Mouse (Mus musculus) myocyte (in vitro differentiated cells): ENCODE results near the gene Id3.

Experiments used
- CEBPB ChIP-seq: IDR thresholded peaks from 2 replicates; pipeline ENCODE4 v1.6.1; 2011; ENCODE audit warnings: mild to moderate bottlenecking, moderate library complexity; ENCODE audit not compliant: poor library complexity, insufficient read depth, severe bottlenecking
- E2F4 ChIP-seq: IDR thresholded peaks from one replicate; pipeline ENCODE4 v1.6.1; 2011; ENCODE audit warnings: mild to moderate bottlenecking, control low read depth, moderate library complexity; ENCODE audit not compliant: insufficient read depth
- MAX ChIP-seq: IDR thresholded peaks from one replicate; pipeline ENCODE4 v1.6.1; 2011; ENCODE audit warnings: low read depth, mild to moderate bottlenecking, control low read depth
- MYOD1 ChIP-seq, 3 experiments: IDR thresholded peaks; one replicate each; pipeline ENCODE4 v1.6.1; 2011; ENCODE audit warnings: control low read depth in 2 of 3, low read depth in 2 of 3, mild to moderate bottlenecking in 2 of 3, moderate library complexity in 1 of 3; ENCODE audit not compliant: insufficient read length in 2 of 3, control insufficient read depth in 1 of 3
- MYOG ChIP-seq, 3 experiments: IDR thresholded peaks; one replicate each; pipeline ENCODE4 v1.6.1; 2011; ENCODE audit warnings: control low read depth in 2 of 3, low read depth in 2 of 3, mild to moderate bottlenecking in 2 of 3; ENCODE audit not compliant: insufficient read length in 2 of 3, control insufficient read depth in 1 of 3, insufficient read depth in 1 of 3
- POLR2A ChIP-seq: IDR thresholded peaks from one replicate; pipeline ENCODE4 v1.6.1; 2011; ENCODE audit warnings: low read depth, mild to moderate bottlenecking, control low read depth, moderate library complexity; ENCODE audit not compliant: insufficient read length
- POLR2AphosphoS2 ChIP-seq: IDR thresholded peaks from one replicate; pipeline ENCODE4 v1.6.1; 2011; ENCODE audit warnings: low read depth, control low read depth; ENCODE audit not compliant: insufficient read length
- REST ChIP-seq: IDR thresholded peaks from one replicate; pipeline ENCODE4 v1.6.1; 2011; ENCODE audit warnings: mild to moderate bottlenecking, control low read depth, moderate library complexity; ENCODE audit not compliant: insufficient read depth, insufficient read length
- SRF ChIP-seq: IDR thresholded peaks from one replicate; pipeline ENCODE4 v1.6.1; 2011; ENCODE audit warnings: low read depth; ENCODE audit not compliant: control insufficient read depth, insufficient read length
- TCF12 ChIP-seq: IDR thresholded peaks from one replicate; pipeline ENCODE4 v1.6.1; 2011; ENCODE audit warnings: mild to moderate bottlenecking, control low read depth; ENCODE audit not compliant: poor library complexity, insufficient read depth, severe bottlenecking
- TCF3 ChIP-seq: IDR thresholded peaks from one replicate; pipeline ENCODE4 v1.6.1; 2011; ENCODE audit warnings: low read depth, control low read depth; ENCODE audit not compliant: insufficient read length
- USF1 ChIP-seq: IDR thresholded peaks from one replicate; pipeline ENCODE4 v1.6.1; 2011; ENCODE audit warnings: low read depth, mild to moderate bottlenecking, control low read depth, moderate library complexity

- no peak for TF ChIP-seq POLR2A
- TF ChIP-seq MYOG (IDR thresholded peaks at IDR 0.05; ENCODE audit: control insufficient read depth in 1 of 3, insufficient read depth in 1 of 3, insufficient read length in 2 of 3, low read depth in 2 of 3) = no peak
- no peak for TF ChIP-seq CEBPB
- no peak for TF ChIP-seq USF1
- no peak for TF ChIP-seq MAX
- no peak for TF ChIP-seq E2F4
- TF ChIP-seq POLR2AphosphoS2 = no peak
- TF ChIP-seq REST = no peak
- TF ChIP-seq MYOD1 (IDR thresholded peaks at IDR 0.05; ENCODE audit: control insufficient read depth in 1 of 3, insufficient read length in 2 of 3, low read depth in 2 of 3) = no peak
- no peak for TF ChIP-seq TCF12
- no peak for TF ChIP-seq SRF
- no peak for TF ChIP-seq TCF3
Observed at GRCm38 (mm10) chr4:136121844-136122468, 21.3 kb upstream of the Id3 start.
